Mouse (Mus musculus): ENCODE results near the gene Slc16a3. TPM values are rescaled to one million over a fixed set of nuclear protein-coding genes. Genes with fewer than 3 reads are reported as not detected.
A peak's percentile ranks its signal among the peaks of the same experiment; 100 is the strongest.

Slc16a3 gene
- polyA plus RNA-seq, 1 experiment from 2014 or later: 63.5 TPM

GRCm38 (mm10) chr11:120917756-120918155, 30.5 kb upstream of the Slc16a3 start:
- H3K27ac ChIP-seq (ENCODE audit: low read length): no peak overlapping the region
- 95% methylated on average over 5 of the region's 5 CpGs for WGBS
- H3K36me3 ChIP-seq (ENCODE audit: insufficient read depth, low read length): peaks cover 34% of the 10 kb centered on the region
- H3K27me3 ChIP-seq (ENCODE audit: insufficient read depth, low read length): no peaks in the 10 kb centered on the region
- ATAC-seq (ENCODE audit: low FRiP score, low TSS enrichment): no peak
- no peak overlapping the region for H3K4me3 ChIP-seq (ENCODE audit: low read length)
- H3K4me2 ChIP-seq (replicated peaks; ENCODE audit: low read depth, low read length): no peak overlapping the region
- no peaks in the 10 kb centered on the region for H3K4me1 ChIP-seq (ENCODE audit: insufficient read depth, low read length)
- no peaks in the 10 kb centered on the region for H3K9me3 ChIP-seq (ENCODE audit: low read length)
- no peak overlapping the region for H3K9ac ChIP-seq (replicated peaks; ENCODE audit: low read length)

- Histone ChIP-seq H3K4me1 (ENCODE audit: insufficient read depth, low read length) (no peaks in the 10 kb centered on the region), H3K9ac (replicated peaks; ENCODE audit: low read length) (no peak overlapping the region), H3K27ac (ENCODE audit: low read length) (no peak overlapping the region), H3K36me3 (ENCODE audit: insufficient read depth, low read length) (peaks cover 38% of the 10 kb centered on the region), H3K4me3 (ENCODE audit: low read length) (no peak overlapping the region), H3K27me3 (ENCODE audit: insufficient read depth, low read length) (no peaks in the 10 kb centered on the region), H3K4me2 (replicated peaks; ENCODE audit: low read depth, low read length) (no peak overlapping the region), H3K9me3 (ENCODE audit: low read length) (no peaks in the 10 kb centered on the region)
- WGBS: 92% methylated on average over 3 of the region's 3 CpGs
- ATAC-seq (ENCODE audit: low FRiP score, low TSS enrichment): no peak
These were observed 25.8 kb upstream of the Slc16a3 start for GRCm38 (mm10) chr11:120922528-120922927.

- no peak for ATAC-seq (ENCODE audit: low FRiP score, low TSS enrichment)
These were observed 19.8 kb upstream of the Slc16a3 start for GRCm38 (mm10) chr11:120928468-120928867.

DNA sequence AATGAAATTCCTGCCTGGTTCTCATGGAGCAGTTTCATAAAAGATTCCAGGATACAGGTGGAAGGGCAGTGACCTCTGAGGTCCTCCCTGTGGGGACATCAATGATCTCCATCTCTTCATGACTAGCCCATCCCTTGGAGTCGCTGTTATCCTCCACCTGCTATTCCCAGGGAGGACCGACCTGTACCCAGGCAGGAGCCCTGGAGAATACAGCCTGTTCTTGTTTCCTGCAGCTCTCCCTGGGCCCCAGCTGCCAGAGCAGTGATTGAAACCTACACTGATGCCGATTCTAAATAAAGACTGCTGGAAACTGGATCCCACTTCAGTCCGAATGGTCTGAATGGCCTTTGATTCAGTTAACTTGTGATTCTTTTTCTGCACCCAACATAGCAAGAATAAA, 16.8 kb upstream of the Slc16a3 start:
- no peak overlapping the region for H3K27ac ChIP-seq (ENCODE audit: low read length)
- no peak for ATAC-seq (ENCODE audit: low FRiP score, low TSS enrichment)
- H3K27me3 ChIP-seq (ENCODE audit: insufficient read depth, low read length): no peaks in the 10 kb centered on the region
- no peak overlapping the region for H3K4me2 ChIP-seq (replicated peaks; ENCODE audit: low read depth, low read length)
- 0 out of 2 replicates have a peak, but pooled peaks cover 3% of the 10 kb centered on the region for H3K9me3 ChIP-seq (ENCODE audit: low read length)
- WGBS: 85% methylated on average over 4 of the region's 4 CpGs
- H3K4me3 ChIP-seq (ENCODE audit: low read length): no peak overlapping the region
- H3K9ac ChIP-seq (replicated peaks; ENCODE audit: low read length): no peak overlapping the region
- peaks cover 11% of the 10 kb centered on the region; the same call in 1 of the 2 replicates for H3K4me1 ChIP-seq (ENCODE audit: insufficient read depth, low read length)
- peaks cover 5% of the 10 kb centered on the region; the same call in 1 of the 2 replicates for H3K36me3 ChIP-seq (ENCODE audit: insufficient read depth, low read length)

More at GRCm38 (mm10) chr11:120928468-120928867, 19.8 kb upstream of the Slc16a3 start:
- H3K4me1 ChIP-seq (ENCODE audit: insufficient read depth, low read length): peaks cover 11% of the 10 kb centered on the region; the same call in 1 of the 2 replicates
- 95% methylated on average over 4 of the region's 4 CpGs for WGBS
- H3K27ac ChIP-seq (ENCODE audit: low read length): no peak overlapping the region
- H3K9me3 ChIP-seq (ENCODE audit: low read length): 0 out of 2 replicates have a peak, but pooled peaks cover 3% of the 10 kb centered on the region
- no peaks in the 10 kb centered on the region for H3K27me3 ChIP-seq (ENCODE audit: insufficient read depth, low read length)
- peaks cover 18% of the 10 kb centered on the region; the same call in 1 of the 2 replicates for H3K36me3 ChIP-seq (ENCODE audit: insufficient read depth, low read length)
- H3K9ac ChIP-seq (replicated peaks; ENCODE audit: low read length): no peak overlapping the region
- no peak overlapping the region for H3K4me2 ChIP-seq (replicated peaks; ENCODE audit: low read depth, low read length)
- no peak overlapping the region for H3K4me3 ChIP-seq (ENCODE audit: low read length)

GRCm38 (mm10) chr11:120932564-120933398, 15.5 kb upstream of the Slc16a3 start, which contains the start of gene Ccdc57:
TSS of gene Ccdc57 (minus strand) at chr11:120932872.
- 0 out of 2 replicates have a peak, but pooled peaks cover 3% of the 10 kb centered on the region for H3K9me3 ChIP-seq (ENCODE audit: low read length)
- peak; percentile 93 for ATAC-seq (ENCODE audit: low FRiP score, low TSS enrichment)
- WGBS: 10% methylated on average over 44 of the region's 44 CpGs

DNA sequence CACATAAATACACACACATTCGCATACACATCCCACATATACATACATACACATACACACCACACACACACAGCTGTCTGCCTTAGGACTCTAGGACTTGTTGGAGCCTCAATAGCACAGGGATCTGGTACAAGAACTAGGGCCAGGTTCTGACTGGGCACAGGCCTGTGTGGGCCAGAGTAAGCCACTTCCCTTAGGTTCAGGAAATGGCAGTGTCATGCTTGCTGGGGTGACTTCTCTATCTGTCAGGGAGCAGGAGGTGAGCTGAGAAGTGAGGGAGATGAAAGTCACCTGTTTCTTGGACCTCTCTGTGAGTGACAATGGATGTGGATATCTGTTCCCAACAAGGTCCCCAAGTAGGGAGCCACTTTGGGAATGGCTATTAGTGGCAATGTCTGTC, 10.3 kb upstream of the Slc16a3 start:
- Histone ChIP-seq H3K9me3 (ENCODE audit: low read length) (no peaks in the 10 kb centered on the region), H3K36me3 (ENCODE audit: insufficient read depth, low read length) (no peaks in the 10 kb centered on the region), H3K4me1 (ENCODE audit: insufficient read depth, low read length) (0 out of 2 replicates have a peak, but pooled peaks cover 2% of the 10 kb centered on the region), H3K4me3 (ENCODE audit: low read length) (no peak overlapping the region), H3K9ac (replicated peaks; ENCODE audit: low read length) (no peak overlapping the region), H3K27ac (ENCODE audit: low read length) (no peak overlapping the region), H3K4me2 (replicated peaks; ENCODE audit: low read depth, low read length) (no peak overlapping the region), H3K27me3 (ENCODE audit: insufficient read depth, low read length) (no peaks in the 10 kb centered on the region)
- no peak for ATAC-seq (ENCODE audit: low FRiP score, low TSS enrichment)
- WGBS: 100% methylated on average over 1 of the region's 1 CpGs

More at GRCm38 (mm10) chr11:120932564-120933398, 15.5 kb upstream of the Slc16a3 start, which contains the start of gene Ccdc57:
- H3K4me2 ChIP-seq (replicated peaks; ENCODE audit: low read depth, low read length): peak within 1 kb of the TSS; percentile 93
- peak within 1 kb of the TSS; percentile 87 for H3K9ac ChIP-seq (replicated peaks; ENCODE audit: low read length)
- peaks cover 11% of the 10 kb centered on the region; the same call in 1 of the 2 replicates for H3K4me1 ChIP-seq (ENCODE audit: insufficient read depth, low read length)
- H3K27ac ChIP-seq (ENCODE audit: low read length): 0 out of 2 replicates have a peak within 1 kb of the TSS, but pooled peaks have one; percentile 29
- peak within 1 kb of the TSS; percentile 88 for H3K4me3 ChIP-seq (ENCODE audit: low read length)
- H3K27me3 ChIP-seq (ENCODE audit: insufficient read depth, low read length): no peaks in the 10 kb centered on the region
- peaks cover 5% of the 10 kb centered on the region; the same call in 1 of the 2 replicates for H3K36me3 ChIP-seq (ENCODE audit: insufficient read depth, low read length)

DNA sequence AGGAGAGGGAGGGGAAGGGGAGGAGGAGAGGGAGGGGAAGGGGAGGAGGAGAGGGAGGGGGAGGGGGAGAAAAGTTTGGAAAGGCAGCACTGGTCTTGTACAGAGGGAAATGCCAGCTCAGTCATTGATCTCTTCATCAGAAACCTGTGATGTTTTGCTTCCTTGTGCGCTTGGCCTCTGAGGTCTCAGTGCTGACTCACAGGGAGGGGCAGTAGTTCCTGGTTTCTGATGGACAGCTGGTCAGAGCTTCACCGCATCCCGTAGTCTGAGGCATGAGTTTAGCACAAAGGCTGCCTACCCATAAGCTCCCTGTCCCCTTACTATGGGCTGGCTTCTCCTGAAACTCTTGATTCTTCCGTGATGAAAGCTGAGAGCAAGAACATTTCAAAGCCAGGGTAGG, 9.5 kb upstream of the Slc16a3 start:
- no peaks in the 10 kb centered on the region for H3K27me3 ChIP-seq (ENCODE audit: insufficient read depth, low read length)
- H3K27ac ChIP-seq (ENCODE audit: low read length): no peak overlapping the region
- H3K9me3 ChIP-seq (ENCODE audit: low read length): no peaks in the 10 kb centered on the region
- 34% methylated on average over 4 of the region's 4 CpGs for WGBS
- ATAC-seq (ENCODE audit: low FRiP score, low TSS enrichment): no peak
- no peak overlapping the region for H3K4me2 ChIP-seq (replicated peaks; ENCODE audit: low read depth, low read length)
- no peaks in the 10 kb centered on the region for H3K4me1 ChIP-seq (ENCODE audit: insufficient read depth, low read length)
- no peak overlapping the region for H3K4me3 ChIP-seq (ENCODE audit: low read length)
- H3K36me3 ChIP-seq (ENCODE audit: insufficient read depth, low read length): no peaks in the 10 kb centered on the region
- no peak overlapping the region for H3K9ac ChIP-seq (replicated peaks; ENCODE audit: low read length)

- H3K4me1 ChIP-seq (ENCODE audit: insufficient read depth, low read length): no peaks in the 10 kb centered on the region
- H3K4me3 ChIP-seq (ENCODE audit: low read length): no peak overlapping the region
- 61% methylated on average over 6 of the region's 6 CpGs for WGBS
- no peak for ATAC-seq (ENCODE audit: low FRiP score, low TSS enrichment)
- no peak overlapping the region for H3K4me2 ChIP-seq (replicated peaks; ENCODE audit: low read depth, low read length)
- no peak overlapping the region for H3K9ac ChIP-seq (replicated peaks; ENCODE audit: low read length)
- no peaks in the 10 kb centered on the region for H3K27me3 ChIP-seq (ENCODE audit: insufficient read depth, low read length)
- no peaks in the 10 kb centered on the region for H3K36me3 ChIP-seq (ENCODE audit: insufficient read depth, low read length)
- no peak overlapping the region for H3K27ac ChIP-seq (ENCODE audit: low read length)
- H3K9me3 ChIP-seq (ENCODE audit: low read length): no peaks in the 10 kb centered on the region
These were observed 8.5 kb upstream of the Slc16a3 start for GRCm38 (mm10) chr11:120939712-120940341.

DNA sequence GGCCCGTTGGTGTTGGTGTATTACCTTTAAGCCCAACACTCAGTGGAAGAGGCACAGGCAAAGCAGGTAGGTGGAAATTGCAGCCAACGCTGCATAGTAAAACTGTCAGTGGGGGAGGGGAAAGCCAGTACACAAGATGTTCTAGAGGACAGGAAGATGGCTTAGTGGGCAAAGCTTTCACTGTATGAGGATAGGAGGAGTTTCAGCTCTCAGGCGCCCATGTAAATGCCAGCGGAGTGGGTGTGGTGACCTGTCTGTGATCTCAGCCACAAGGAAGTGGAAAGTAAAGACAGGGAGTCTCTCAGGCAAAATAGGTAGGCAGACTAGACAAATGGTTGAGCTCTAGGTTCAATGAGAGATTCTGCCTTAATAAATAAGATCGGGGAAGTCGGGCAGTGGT, 7.3 kb upstream of the Slc16a3 start:
- Histone ChIP-seq H3K36me3 (ENCODE audit: insufficient read depth, low read length) (no peaks in the 10 kb centered on the region), H3K4me2 (replicated peaks; ENCODE audit: low read depth, low read length) (no peak overlapping the region), H3K9me3 (ENCODE audit: low read length) (no peaks in the 10 kb centered on the region), H3K27me3 (ENCODE audit: insufficient read depth, low read length) (no peaks in the 10 kb centered on the region), H3K4me1 (ENCODE audit: insufficient read depth, low read length) (no peaks in the 10 kb centered on the region), H3K4me3 (ENCODE audit: low read length) (no peak overlapping the region), H3K9ac (replicated peaks; ENCODE audit: low read length) (no peak overlapping the region), H3K27ac (ENCODE audit: low read length) (no peak overlapping the region)
- WGBS: 81% methylated on average over 6 of the region's 6 CpGs
- ATAC-seq (ENCODE audit: low FRiP score, low TSS enrichment): no peak

Measured in kidney, embryonic 16.5 days (tissue).